Mouse (Mus musculus) MEL (cell line): ENCODE measurements around the gene Gstm4. TPM values are rescaled to one million over a fixed set of nuclear protein-coding genes. Genes with fewer than 3 reads are reported as not detected.
"Not testable (repeated sequence)": the region's sequence is repeated elsewhere in the genome, so short reads cannot be mapped to it uniquely, and the experiment has no call there.

Source experiments
- DNase-seq: peaks from one replicate; pipeline ENCODE4 v3.0.0; 2011; ENCODE audit warnings: low read depth, low spot score
- H3K27ac ChIP-seq: 2 replicates; pipeline ENCODE4 v1.5.1; 2012; ENCODE audit warnings: low read depth, mild to moderate bottlenecking, control low read depth, low read length, moderate library complexity; ENCODE audit not compliant: control insufficient read depth
- H3K27me3 ChIP-seq, 2 experiments: fragments of 150-350 bp in 1 of 2; sonication (generic) in 1 of 2; 2 replicates each; pipeline ENCODE4 v1.6.1; 2012; ENCODE audit warnings: low read length in 2 of 2, mild to moderate bottlenecking in 2 of 2, improper control_type of control experiment in 1 of 2, moderate library complexity in 1 of 2; ENCODE audit not compliant: insufficient read depth in 2 of 2, control insufficient read depth in 1 of 2
- H3K36me3 ChIP-seq, 2 experiments: 2 replicates each; pipeline ENCODE4 v1.6.1; 2012 to 2014; ENCODE audit warnings: low read length in 2 of 2, improper control_type of control experiment in 1 of 2, inconsistent platforms in 1 of 2, mild to moderate bottlenecking in 1 of 2; ENCODE audit not compliant: insufficient read depth in 2 of 2, control insufficient read depth in 1 of 2
- H3K4me1 ChIP-seq, 2 experiments: fragments of 150-350 bp in 1 of 2; sonication (generic) in 1 of 2; 2 replicates each; pipeline ENCODE4 v1.6.1; 2012; ENCODE audit warnings: low read length in 2 of 2, improper control_type of control experiment in 1 of 2, mild to moderate bottlenecking in 1 of 2; ENCODE audit not compliant: insufficient read depth in 2 of 2, control insufficient read depth in 1 of 2
- H3K4me3 ChIP-seq, 2 experiments: fragments of 150-350 bp in 1 of 2; sonication (generic) in 1 of 2; 2 replicates each; pipeline ENCODE4 v1.5.1; 2012; ENCODE audit warnings: low read depth in 2 of 2, low read length in 2 of 2, mild to moderate bottlenecking in 2 of 2, moderate library complexity in 2 of 2, control low read depth in 1 of 2, improper control_type of control experiment in 1 of 2; ENCODE audit not compliant: control insufficient read depth in 1 of 2, insufficient read depth in 1 of 2
- H3K79me2 ChIP-seq: 2 replicates; pipeline ENCODE4 v1.6.1; 2012; ENCODE audit warnings: mild to moderate bottlenecking, low read length, moderate library complexity; ENCODE audit not compliant: control insufficient read depth, poor library complexity, insufficient read depth
- H3K9ac ChIP-seq: 2 replicates; pipeline ENCODE4 v1.6.1; 2012; ENCODE audit warnings: low read depth, mild to moderate bottlenecking, control low read depth, low read length, moderate library complexity; ENCODE audit not compliant: control insufficient read depth, poor library complexity, severe bottlenecking
- H3K9me3 ChIP-seq: fragments of 150-350 bp; sonication (generic); replicated peaks from 2 replicates; pipeline ENCODE4 v1.6.1; 2012; ENCODE audit warnings: mild to moderate bottlenecking, low read length, improper control_type of control experiment, moderate library complexity; ENCODE audit not compliant: insufficient read depth
- BHLHE40 ChIP-seq: IDR thresholded peaks from 2 replicates; pipeline ENCODE4 v1.6.1; 2012; ENCODE audit warnings: low read depth, mild to moderate bottlenecking, inconsistent platforms, low read length, improper control_type of control experiment, borderline replicate concordance
- CTCF ChIP-seq, 3 experiments: IDR thresholded peaks in 2 of 3; conservative IDR thresholded peaks in 1 of 3; 2 replicates each; pipeline ENCODE4 v1.5.1; 2011 to 2012; ENCODE audit warnings: low read length in 3 of 3, low read depth in 2 of 3, mild to moderate bottlenecking in 2 of 3, improper control_type of control experiment in 1 of 3, inconsistent platforms in 1 of 3, mixed read lengths in 1 of 3, moderate library complexity in 1 of 3; ENCODE audit not compliant: control insufficient read depth in 1 of 3, insufficient read depth in 1 of 3, poor library complexity in 1 of 3, severe bottlenecking in 1 of 3
- E2F4 ChIP-seq: IDR thresholded peaks from 2 replicates; pipeline ENCODE4 v1.6.1; 2011; ENCODE audit warnings: low read depth, low read length, improper control_type of control experiment, borderline replicate concordance
- ELF1 ChIP-seq: IDR thresholded peaks from 2 replicates; pipeline ENCODE4 v1.6.1; 2014; ENCODE audit warnings: low read depth, mild to moderate bottlenecking, inconsistent platforms, low read length, improper control_type of control experiment, moderate library complexity
- EP300 ChIP-seq, 2 experiments: IDR thresholded peaks; 2 replicates each; pipeline ENCODE4 v1.6.1; 2011; ENCODE audit warnings: improper control_type of control experiment in 2 of 2, low read length in 2 of 2, low read depth in 1 of 2, mild to moderate bottlenecking in 1 of 2
- ETS1 ChIP-seq: IDR thresholded peaks from 2 replicates; pipeline ENCODE4 v1.6.1; 2012; ENCODE audit warnings: low read depth, mild to moderate bottlenecking, inconsistent platforms, low read length, improper control_type of control experiment, moderate library complexity
- HCFC1 ChIP-seq: IDR thresholded peaks from 2 replicates; pipeline ENCODE4 v1.6.1; 2012; ENCODE audit warnings: low read depth, mild to moderate bottlenecking, inconsistent platforms, low read length, improper control_type of control experiment, moderate library complexity
- MAFK ChIP-seq: IDR thresholded peaks from 2 replicates; pipeline ENCODE4 v1.6.1; 2011; ENCODE audit warnings: low read depth, mild to moderate bottlenecking, low read length, improper control_type of control experiment, borderline replicate concordance
- MAX ChIP-seq: IDR thresholded peaks from 2 replicates; pipeline ENCODE4 v1.6.1; 2011; ENCODE audit warnings: low read length, improper control_type of control experiment
- MYC ChIP-seq: IDR thresholded peaks from 2 replicates; pipeline ENCODE4 v1.6.1; 2011; ENCODE audit warnings: low read depth, mild to moderate bottlenecking, low read length, improper control_type of control experiment, moderate library complexity
- NRF1 ChIP-seq: IDR thresholded peaks from 2 replicates; pipeline ENCODE4 v1.6.1; 2014; ENCODE audit warnings: low read depth, mild to moderate bottlenecking, inconsistent platforms, low read length, improper control_type of control experiment, moderate library complexity; ENCODE audit not compliant: poor library complexity, insufficient read depth, severe bottlenecking
- POLR2A ChIP-seq, 2 experiments: IDR thresholded peaks; 2 replicates each; pipeline ENCODE4 v1.6.1; 2011 to 2012; ENCODE audit warnings: low read length in 2 of 2, mild to moderate bottlenecking in 2 of 2, control low read depth in 1 of 2, improper control_type of control experiment in 1 of 2, low read depth in 1 of 2, moderate library complexity in 1 of 2; ENCODE audit not compliant: control insufficient read depth in 1 of 2, insufficient read depth in 1 of 2, poor library complexity in 1 of 2
- POLR2AphosphoS2 ChIP-seq: IDR thresholded peaks from 2 replicates; pipeline ENCODE4 v1.6.1; 2011; ENCODE audit warnings: low read length, improper control_type of control experiment
- RAD21 ChIP-seq: IDR thresholded peaks from 2 replicates; pipeline ENCODE4 v1.6.1; 2011; ENCODE audit warnings: mild to moderate bottlenecking, low read depth, low read length, improper control_type of control experiment
- SIN3A ChIP-seq: IDR thresholded peaks from 2 replicates; pipeline ENCODE4 v1.6.1; 2012; ENCODE audit warnings: low read length, improper control_type of control experiment, inconsistent platforms
- SMC3 ChIP-seq: IDR thresholded peaks from 2 replicates; pipeline ENCODE4 v1.6.1; 2011; ENCODE audit warnings: low read depth, low read length, improper control_type of control experiment
- TAL1 ChIP-seq: IDR thresholded peaks from 2 replicates; pipeline ENCODE4 v1.6.1; 2012; ENCODE audit warnings: mild to moderate bottlenecking, inconsistent platforms, low read length, moderate library complexity, mixed read lengths
- TBP ChIP-seq: IDR thresholded peaks from 2 replicates; pipeline ENCODE4 v1.8.0; 2011; ENCODE audit warnings: low read depth, low read length, improper control_type of control experiment
- UBTF ChIP-seq: IDR thresholded peaks from 2 replicates; pipeline ENCODE4 v1.6.1; 2012; ENCODE audit warnings: low read depth, mild to moderate bottlenecking, inconsistent platforms, low read length, improper control_type of control experiment, moderate library complexity, borderline replicate concordance; ENCODE audit not compliant: insufficient read depth
- USF2 ChIP-seq, 2 experiments: IDR thresholded peaks; 2 replicates each; pipeline ENCODE4 v1.6.1; 2011 to 2012; ENCODE audit warnings: improper control_type of control experiment in 2 of 2, low read length in 2 of 2, borderline replicate concordance in 1 of 2, inconsistent platforms in 1 of 2, low read depth in 1 of 2, mild to moderate bottlenecking in 1 of 2; ENCODE audit not compliant: insufficient read depth in 1 of 2
- ZKSCAN1 ChIP-seq: IDR thresholded peaks from 2 replicates; pipeline ENCODE4 v1.6.1; 2012; ENCODE audit warnings: low read depth, mild to moderate bottlenecking, inconsistent platforms, low read length, improper control_type of control experiment, moderate library complexity
- ZMIZ1 ChIP-seq: IDR thresholded peaks from 2 replicates; pipeline ENCODE4 v1.6.1; 2012; ENCODE audit warnings: low read depth, mild to moderate bottlenecking, inconsistent platforms, low read length, improper control_type of control experiment, moderate library complexity
- polyA plus RNA-seq, 2 experiments: library from polyadenylated mRNA; stranded (reverse) in 1 of 2; unstranded in 1 of 2; fragments of >175 nt in 1 of 2; fragments of >200 nt in 1 of 2; gene quantifications; 2 replicates each; pipeline versions ENCODE4 v1.2.1 to v1.2.4; 2012; ENCODE audit warnings: low replicate concordance in 2 of 2, low read depth in 1 of 2; ENCODE audit not compliant: insufficient read length in 2 of 2, insufficient read depth in 1 of 2, missing spikeins in 1 of 2
- total RNA-seq: library from RNA; depleted of rRNA; stranded (reverse); fragments of 300-350 nt; gene quantifications from 2 replicates; pipeline ENCODE4 v1.2.3, GENCODE M21; 2012

Gene Gstm4
- total and polyA plus RNA-seq, 3 experiments: 1.4 to 7.4 TPM; not detected in 1

DNA sequence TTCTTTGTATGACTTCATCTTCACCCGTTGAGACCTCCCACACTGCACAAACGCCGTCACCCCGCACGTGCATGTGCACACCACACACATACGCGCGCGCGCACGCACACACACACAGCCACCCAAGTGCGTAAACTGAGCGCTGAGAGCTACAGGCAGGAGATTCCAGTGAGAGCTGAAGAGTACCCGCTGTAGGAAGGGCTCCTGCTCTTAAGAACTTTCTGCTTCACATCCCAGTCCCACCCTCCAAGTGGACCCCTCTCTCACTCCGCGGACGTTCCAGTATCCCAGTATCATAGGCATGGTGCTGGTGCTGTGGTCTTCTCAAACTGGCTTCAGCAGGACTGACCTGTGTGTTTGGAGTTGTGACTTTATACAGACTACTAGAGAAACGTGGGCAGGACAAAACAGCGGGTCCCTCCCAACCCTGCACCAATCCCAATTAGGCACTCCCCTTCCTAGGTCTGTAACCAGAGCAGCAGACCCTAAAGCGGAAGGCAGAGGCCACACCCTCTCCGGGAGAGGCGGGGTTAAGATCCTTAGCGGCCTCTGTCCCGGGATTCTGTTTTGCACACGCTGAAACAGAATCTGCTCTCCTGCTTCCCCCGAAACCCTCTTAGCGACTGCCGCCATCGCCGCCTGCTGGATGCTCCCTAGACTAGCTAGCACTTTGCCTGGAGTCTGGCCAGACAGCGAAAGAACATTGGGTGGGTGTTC is 27.1 kb downstream of the Gstm4 start, which contains the start of gene Gstm1:
Gene Gstm1 (minus strand): TSS at position 501 of the 717 bp plus-strand sequence.
- H3K4me3 ChIP-seq: peak within 1 kb of the TSS; percentile 43 to 48
- 0 out of 4 replicates have a peak, but pooled peaks cover 0 to 3% of the 10 kb centered on the region in 2 experiments for H3K27me3 ChIP-seq
- no peaks in the 10 kb centered on the region for H3K79me2 ChIP-seq
- DNase-seq: peak; percentile 94
- peaks cover 0 to 18% of the 10 kb centered on the region in 2 experiments; a peak in 2 of 4 replicates for H3K4me1 ChIP-seq
- peak within 1 kb of the TSS; percentile 51 for H3K9ac ChIP-seq
- peaks cover 0 to 3% of the 10 kb centered on the region in 2 experiments; a peak in 1 of 4 replicates for H3K36me3 ChIP-seq
- TF ChIP-seq CTCF (IDR thresholded peaks at IDR 0.05 in 2 of 3, conservative IDR thresholded peaks at IDR 0.05 in 1 of 3; ENCODE audit: control insufficient read depth in 1 of 3, insufficient read depth in 1 of 3, low read depth in 2 of 3, low read length in 3 of 3, poor library complexity in 1 of 3, severe bottlenecking in 1 of 3) (peak; percentile 60 to 82 (median 81)), SIN3A (peak; percentile 63), POLR2AphosphoS2 (no peak), NRF1 (no peak), POLR2A (IDR thresholded peaks at IDR 0.05; ENCODE audit: control insufficient read depth in 1 of 2, insufficient read depth in 1 of 2, low read depth in 1 of 2, low read length in 2 of 2, poor library complexity in 1 of 2) (peak in 1 of 2 experiments; percentile 36; a peak in 1 of 4 replicates), BHLHE40 (peak; percentile 43; the same call in 1 of the 2 replicates), RAD21 (peak; percentile 50), ELF1 (0 out of 2 replicates have a peak, but pooled peaks have one; percentile 24), MAFK (no peak), TAL1 (no peak), TBP (0 out of 2 replicates have a peak, but pooled peaks have one; percentile 23), HCFC1 (no peak), SMC3 (peak; percentile 74)
- H3K9me3 ChIP-seq: no peaks in the 10 kb centered on the region
- no peak within 1 kb of the TSS for H3K27ac ChIP-seq

- not testable (repeated sequence) for H3K36me3 ChIP-seq, H3K27me3 ChIP-seq, H3K27ac ChIP-seq, H3K79me2 ChIP-seq, H3K4me3 ChIP-seq, DNase-seq, H3K9ac ChIP-seq, H3K9me3 ChIP-seq
- H3K4me1 ChIP-seq: peaks cover 0 to 18% of the 10 kb centered on the region in 2 experiments; a peak in 2 of 4 replicates
Measured at GRCm38 (mm10) chr3:108016468-108016867, 28.2 kb downstream of the Gstm4 start.

GRCm38 (mm10) chr3:108014974-108015346 is 29.7 kb downstream of the Gstm4 start:
- DNase-seq: no peak
- H3K9ac ChIP-seq: no peak overlapping the region
- no peaks in the 10 kb centered on the region for H3K79me2 ChIP-seq
- H3K27ac ChIP-seq: no peak overlapping the region
- H3K9me3 ChIP-seq: no peaks in the 10 kb centered on the region
- peaks cover 0 to 18% of the 10 kb centered on the region in 2 experiments; a peak in 2 of 4 replicates for H3K4me1 ChIP-seq
- peaks cover 0 to 3% of the 10 kb centered on the region in 2 experiments; a peak in 1 of 4 replicates for H3K36me3 ChIP-seq
- H3K4me3 ChIP-seq: no peak overlapping the region
- H3K27me3 ChIP-seq: no peaks in the 10 kb centered on the region
- TF ChIP-seq UBTF (no peak), POLR2AphosphoS2 (no peak), CTCF (IDR thresholded peaks at IDR 0.05 in 2 of 3, conservative IDR thresholded peaks at IDR 0.05 in 1 of 3; ENCODE audit: control insufficient read depth in 1 of 3, insufficient read depth in 1 of 3, low read depth in 2 of 3, low read length in 3 of 3, poor library complexity in 1 of 3, severe bottlenecking in 1 of 3) (no peak), E2F4 (no peak), ELF1 (no peak), EP300 (IDR thresholded peaks at IDR 0.05; ENCODE audit: low read depth in 1 of 2, low read length in 2 of 2) (no peak), MAFK (no peak), ZMIZ1 (no peak), ZKSCAN1 (no peak), RAD21 (no peak), MAX (no peak), TBP (no peak), ETS1 (no peak), BHLHE40 (no peak), MYC (no peak), USF2 (IDR thresholded peaks at IDR 0.05; ENCODE audit: borderline replicate concordance in 1 of 2, insufficient read depth in 1 of 2, low read depth in 1 of 2, low read length in 2 of 2) (no peak)
